Mouse (Mus musculus) heart, adult 8-10 months (tissue): ENCODE measurements around the gene Itgad. TPM values are rescaled to one million over a fixed set of nuclear protein-coding genes. Genes with fewer than 3 reads are reported as not detected.

Source experiments
- DNase-seq: peaks from one replicate; pipeline ENCODE4 v3.0.0; 2022; ENCODE audit warnings: low spot score
- total RNA-seq, 4 experiments: library from RNA; stranded (reverse); gene quantifications; 2 replicates each; pipeline ENCODE4 v1.2.4; 2022

The Itgad gene
- total RNA-seq, 4 experiments from 2014 or later: 0.09 TPM; not detected in 3

DNA sequence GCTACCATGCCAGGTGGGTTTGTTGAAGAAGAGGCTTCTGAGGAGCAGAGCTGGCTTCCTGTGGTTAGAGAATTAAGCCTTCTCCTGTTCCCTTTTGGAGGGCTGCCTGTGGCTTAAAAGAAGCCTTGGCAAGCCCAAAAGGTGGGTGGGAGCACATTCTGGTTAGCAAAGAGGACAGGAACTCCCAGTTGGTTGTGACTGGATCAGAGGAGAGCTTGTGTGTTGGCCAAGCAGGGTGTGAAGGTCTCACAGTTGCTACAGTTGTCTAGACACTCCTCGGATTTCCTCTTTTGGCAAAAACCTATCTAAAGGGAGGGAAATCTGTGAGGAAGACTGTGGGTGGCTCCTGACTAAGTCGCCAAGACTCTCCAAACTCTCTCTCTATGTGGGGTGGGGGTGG is 24.2 kb downstream of the Itgad start:
- no peak for DNase-seq

DNA sequence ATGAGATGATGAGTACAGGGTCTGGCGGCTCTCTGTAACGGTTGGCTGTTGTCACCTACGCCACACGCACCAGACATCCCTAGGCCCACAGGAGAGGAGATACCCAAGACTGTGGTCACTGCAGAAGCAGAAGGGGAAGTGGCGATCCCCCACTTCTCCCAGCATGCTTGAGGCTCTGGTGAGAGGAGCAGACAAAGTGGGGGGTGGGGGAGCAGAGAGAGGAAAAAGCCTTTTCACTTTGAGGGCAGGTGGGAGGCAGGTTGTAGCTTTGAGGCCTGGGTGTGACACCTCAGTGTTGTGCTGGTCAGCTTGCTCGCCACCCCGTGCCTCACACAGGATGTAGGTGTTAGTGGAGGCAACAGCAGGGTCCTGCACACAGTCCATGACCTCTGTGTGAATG is 25.9 kb downstream of the Itgad start:
- DNase-seq: no peak

DNA sequence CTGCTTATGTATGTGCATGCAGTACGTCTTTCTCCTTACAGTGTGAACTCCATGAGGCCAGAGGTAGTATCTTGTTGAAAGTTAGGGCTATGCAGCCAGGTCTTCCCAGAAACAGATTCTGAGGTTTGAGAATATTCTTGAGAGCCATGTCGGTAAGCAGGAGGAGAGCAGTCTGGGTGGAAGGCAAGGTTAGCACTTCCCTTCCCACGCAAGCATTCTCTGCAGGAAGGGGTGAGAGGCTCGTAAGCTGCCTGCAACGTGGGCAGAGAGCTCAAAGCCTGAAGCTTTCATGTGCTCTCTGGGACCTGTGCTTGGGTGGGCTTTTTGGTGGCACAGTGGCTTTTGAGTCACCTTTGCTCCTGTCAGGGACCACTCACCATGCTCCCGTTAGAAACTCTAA is 26.4 kb downstream of the Itgad start:
- DNase-seq: no peak

DNA sequence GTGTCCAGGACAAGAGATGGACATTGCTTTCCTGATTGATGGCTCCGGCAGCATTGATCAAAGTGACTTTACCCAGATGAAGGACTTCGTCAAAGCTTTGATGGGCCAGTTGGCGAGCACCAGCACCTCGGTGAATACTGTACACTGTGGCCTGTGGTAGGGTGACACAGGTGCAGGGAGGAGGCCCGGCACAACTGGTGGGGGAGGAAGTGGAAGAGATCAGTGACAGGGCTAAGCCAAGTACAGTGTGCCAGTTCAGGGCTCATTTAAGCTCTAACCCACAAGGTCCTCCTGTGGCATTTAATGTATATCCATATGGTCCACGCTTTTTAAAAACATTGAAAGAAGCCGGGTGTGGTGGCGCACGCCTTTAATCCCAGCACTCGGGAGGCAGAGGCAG is 27.5 kb downstream of the Itgad start:
- no peak for DNase-seq

GRCm38 (mm10) chr7:128201607-128202006 is 47.4 kb downstream of the Itgad start:
- DNase-seq: no peak

DNA sequence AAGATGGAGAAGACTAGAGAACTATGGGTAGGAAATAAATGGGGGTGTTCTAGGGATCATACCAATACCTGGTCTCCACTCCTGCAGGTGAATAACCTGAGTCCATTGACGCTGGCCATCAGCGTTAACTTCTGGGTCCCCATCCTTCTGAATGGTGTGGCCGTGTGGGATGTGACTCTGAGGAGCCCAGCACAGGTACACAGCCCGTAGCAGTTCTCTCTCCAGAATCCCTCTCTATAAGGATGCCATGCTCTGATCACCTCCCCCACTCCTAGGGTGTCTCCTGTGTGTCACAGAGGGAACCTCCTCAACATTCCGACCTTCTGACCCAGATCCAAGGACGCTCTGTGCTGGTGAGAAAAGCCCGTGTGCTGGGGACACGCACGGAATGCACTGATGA is 48.9 kb downstream of the Itgad start:
- DNase-seq: no peak

GRCm38 (mm10) chr7:128204179-128204578 is 50.0 kb downstream of the Itgad start:
- DNase-seq: no peak

- no peak for DNase-seq
These were observed 51.5 kb downstream of the Itgad start for GRCm38 (mm10) chr7:128205695-128206094.

- DNase-seq: peak; percentile 62
These were observed 52.0 kb downstream of the Itgad start, which contains the start of gene Cox6a2 for GRCm38 (mm10) chr7:128206152-128206551. Cox6a2 (minus strand) TSS chr7:128206387.

DNA sequence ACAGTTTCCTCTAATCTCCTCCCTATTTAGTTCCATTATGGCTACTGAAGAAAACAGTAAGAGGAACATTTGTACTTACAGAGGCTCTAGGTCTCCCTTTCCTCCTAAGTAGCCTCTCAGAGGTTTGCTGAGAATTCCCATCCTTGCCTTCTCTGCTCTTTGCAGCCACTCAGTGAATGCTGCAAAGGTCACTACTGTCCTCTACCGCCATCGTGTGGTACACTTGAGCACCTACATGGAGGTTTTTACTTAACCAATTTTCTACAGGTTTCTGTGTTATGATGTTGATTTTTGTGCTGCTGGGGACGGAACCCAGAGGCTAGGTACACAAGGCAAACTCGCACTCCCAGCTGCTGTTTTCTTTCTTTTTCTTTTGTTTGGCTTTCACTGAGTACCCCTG is 54.0 kb downstream of the Itgad start:
- DNase-seq: peak; percentile 51

DNA sequence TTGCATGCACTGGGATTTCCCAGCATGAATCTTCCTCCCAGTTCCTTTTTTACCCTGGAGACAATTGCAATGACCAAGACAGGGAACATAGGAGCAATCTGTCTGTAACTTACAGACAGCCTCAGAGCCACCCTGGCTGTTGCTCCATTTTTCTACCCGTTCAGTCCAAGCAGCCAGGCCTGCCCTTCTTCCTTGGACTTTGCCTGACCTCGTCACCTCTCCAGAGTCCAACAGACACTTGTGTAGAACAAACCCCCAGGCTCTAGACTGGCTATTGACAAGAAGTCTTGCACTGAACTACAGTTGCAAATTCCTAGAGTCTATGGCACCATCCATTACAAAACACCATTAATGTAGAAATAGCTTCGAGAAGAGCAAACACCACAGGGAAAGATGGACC is 55.6 kb downstream of the Itgad start:
- no peak for DNase-seq

DNA sequence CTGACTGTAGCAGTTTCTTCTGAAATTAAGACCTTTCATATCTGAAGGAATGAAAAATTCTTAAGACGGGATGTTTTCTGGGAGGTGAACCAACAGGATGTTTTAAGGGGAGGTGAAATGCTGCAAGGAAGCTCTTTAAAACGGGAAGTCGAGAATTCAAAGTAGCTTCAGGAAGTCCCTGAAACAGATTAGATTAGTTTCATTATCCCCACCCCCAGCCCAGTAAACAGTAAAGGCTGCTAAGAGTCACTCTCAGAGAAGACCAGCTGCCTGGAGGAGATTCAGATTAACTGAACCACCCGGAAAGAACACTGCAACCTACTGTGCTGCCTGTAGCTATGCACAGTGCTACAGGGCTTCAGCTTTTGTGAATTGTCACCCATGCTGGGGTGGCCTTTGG is 65.8 kb downstream of the Itgad start:
- DNase-seq: no peak

- DNase-seq: no peak
These were observed 66.8 kb downstream of the Itgad start for GRCm38 (mm10) chr7:128220936-128221335.

GRCm38 (mm10) chr7:128231741-128232140 is 77.6 kb downstream of the Itgad start:
- DNase-seq: no peak

- no peak for DNase-seq
These were observed 80.6 kb downstream of the Itgad start for GRCm38 (mm10) chr7:128234796-128235195.

GRCm38 (mm10) chr7:128235481-128235880 is 81.3 kb downstream of the Itgad start:
- DNase-seq: no peak

DNA sequence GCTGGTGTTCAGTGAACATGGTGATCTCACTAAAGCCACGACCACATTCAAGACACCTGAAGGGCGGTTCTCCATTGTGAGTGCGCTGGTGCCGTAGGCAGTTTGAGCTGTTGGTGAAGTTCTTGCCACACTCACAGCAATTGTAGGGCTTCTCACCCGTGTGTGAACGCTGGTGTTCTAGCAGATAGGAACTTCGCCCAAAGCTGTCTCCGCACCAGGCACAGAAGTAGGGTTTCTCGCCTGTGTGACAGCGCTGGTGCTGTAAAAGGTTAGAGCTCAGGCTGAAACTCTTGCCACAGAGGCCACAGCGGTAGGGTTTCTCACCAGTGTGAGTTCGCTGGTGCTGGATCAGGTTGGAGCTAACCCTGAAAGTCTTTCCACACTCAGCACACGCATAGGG is 82.2 kb downstream of the Itgad start:
- no peak for DNase-seq

DNA sequence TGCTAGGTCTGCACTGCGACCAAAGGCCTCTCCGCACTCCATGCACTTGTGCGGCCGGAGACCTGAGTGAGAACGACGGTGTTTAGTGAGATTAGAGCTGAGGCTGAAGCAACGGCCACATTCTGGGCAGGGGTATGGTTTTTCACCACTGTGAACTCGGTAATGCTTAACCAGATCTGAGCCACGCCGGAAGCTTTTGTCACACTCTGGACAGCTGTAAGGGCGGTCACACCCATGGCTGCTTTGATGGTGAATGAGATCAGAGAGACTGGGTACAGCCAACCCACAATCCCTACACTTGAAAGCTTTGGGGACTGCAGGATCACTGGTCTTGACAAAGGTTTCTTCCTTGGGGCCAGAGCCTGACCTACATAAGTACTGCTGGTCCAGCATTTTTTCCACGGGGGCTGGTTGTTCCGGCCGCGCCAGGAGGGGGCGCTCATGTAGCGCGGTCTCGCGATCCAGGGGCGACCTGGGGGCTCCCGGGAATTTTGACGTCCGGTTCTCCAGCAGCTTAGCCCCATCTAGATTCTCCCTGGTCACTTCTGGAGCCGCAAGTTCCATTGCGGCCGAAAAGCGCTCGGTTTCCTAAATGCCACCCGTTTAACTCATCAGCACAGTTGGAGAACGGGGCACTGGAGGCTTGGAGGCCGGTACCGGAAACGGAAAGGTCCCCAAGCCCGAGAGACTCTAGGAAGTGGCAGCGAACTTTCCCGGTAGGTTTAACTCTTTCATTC is 82.8 kb downstream of the Itgad start, which contains the start of gene Armc5:
Gene Armc5 (plus strand): TSS at position 487 of the 737 bp plus-strand sequence.
- DNase-seq: peak; percentile 88

DNA sequence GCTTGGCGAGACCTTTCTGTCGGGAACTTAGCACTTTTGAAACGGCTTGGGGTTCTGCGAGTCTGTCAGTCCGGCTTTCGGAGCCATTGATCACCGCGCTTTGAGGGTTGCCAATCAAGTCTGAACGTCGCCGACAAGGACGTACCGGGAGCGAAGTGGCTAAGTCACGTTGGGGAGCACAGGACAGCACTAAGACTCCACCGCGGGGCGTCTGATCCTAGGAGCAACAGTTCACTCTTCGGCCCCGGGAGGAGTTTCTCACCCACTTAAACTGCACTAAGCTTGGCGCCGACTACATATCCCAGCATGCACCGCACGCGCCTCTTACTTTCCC is 83.4 kb downstream of the Itgad start:
- no peak for DNase-seq

- DNase-seq: peak; percentile 98
These were observed 84.0 kb downstream of the Itgad start, which contains the start of gene 9130023H24Rik for GRCm38 (mm10) chr7:128237927-128238778. 9130023H24Rik (minus strand) TSS chr7:128238031.

DNA sequence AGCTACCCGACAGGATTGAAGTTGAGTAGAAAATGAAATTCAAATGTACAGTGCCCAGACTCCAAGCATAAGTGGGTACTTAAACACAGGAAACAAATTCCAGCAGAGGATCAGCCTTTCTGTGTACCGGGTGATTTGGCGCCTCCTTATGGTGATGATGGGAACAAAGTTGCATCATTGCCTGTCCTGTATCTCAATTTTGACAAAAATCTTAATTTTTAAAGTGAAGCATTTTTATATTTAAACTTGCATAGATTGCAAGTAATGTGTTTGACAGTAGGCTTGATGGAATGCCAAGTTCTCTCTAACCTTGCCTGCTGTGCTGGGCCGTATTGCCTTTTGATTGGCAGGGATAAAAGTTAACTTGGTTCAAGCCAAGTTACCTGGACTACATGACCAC is 84.8 kb downstream of the Itgad start:
- DNase-seq: no peak

DNA sequence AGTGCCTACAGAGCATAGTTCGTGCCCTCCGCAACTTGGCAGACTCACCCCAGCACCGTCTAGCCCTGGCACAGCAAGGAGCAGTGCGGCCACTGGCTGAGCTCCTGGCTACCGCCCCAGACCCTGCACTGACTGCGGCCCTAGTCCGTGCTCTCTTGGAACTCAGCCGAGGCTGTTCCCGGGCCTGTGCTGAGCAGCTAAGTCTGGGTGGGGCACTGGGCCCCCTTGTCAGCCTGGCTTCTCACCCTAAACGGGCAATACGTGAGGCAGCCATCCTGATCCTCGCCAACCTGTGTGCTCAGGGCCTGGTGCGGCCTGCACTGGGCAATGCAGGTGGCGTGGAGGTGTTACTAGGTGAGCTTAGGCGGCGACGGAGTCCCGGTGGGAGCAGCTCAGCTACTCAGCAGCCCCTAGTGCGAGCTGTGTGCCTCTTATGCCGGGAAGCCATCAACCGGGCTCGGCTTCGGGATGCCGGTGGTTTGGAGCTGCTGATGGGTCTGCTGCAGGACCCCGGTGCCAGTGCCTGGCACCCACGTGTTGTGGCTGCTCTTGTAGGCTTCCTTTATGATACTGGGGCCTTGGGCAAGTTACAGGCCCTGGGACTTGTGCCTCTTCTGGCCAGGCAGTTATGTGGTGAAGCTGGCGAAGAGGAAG is 86.1 kb downstream of the Itgad start:
- no peak for DNase-seq
